Mouse (Mus musculus) lung, postnatal 0 days (tissue): ENCODE measurements at regions not wholly inside any gene's neighbourhood (a gene's known extent, or its start where the extent isn't known, plus 50 kb on each side); places are given as distances from the start of the nearest gene placed in this dataset.

Source experiments
- CTCF ChIP-seq: IDR thresholded peaks from 2 replicates; pipeline ENCODE4 v1.5.1; 2016; ENCODE audit warnings: antibody characterized with exemption, mild to moderate bottlenecking
- EP300 ChIP-seq: IDR thresholded peaks from 2 replicates; pipeline ENCODE4 v1.6.1; 2016; ENCODE audit warnings: antibody characterized with exemption, mild to moderate bottlenecking, control low read depth

DNA sequence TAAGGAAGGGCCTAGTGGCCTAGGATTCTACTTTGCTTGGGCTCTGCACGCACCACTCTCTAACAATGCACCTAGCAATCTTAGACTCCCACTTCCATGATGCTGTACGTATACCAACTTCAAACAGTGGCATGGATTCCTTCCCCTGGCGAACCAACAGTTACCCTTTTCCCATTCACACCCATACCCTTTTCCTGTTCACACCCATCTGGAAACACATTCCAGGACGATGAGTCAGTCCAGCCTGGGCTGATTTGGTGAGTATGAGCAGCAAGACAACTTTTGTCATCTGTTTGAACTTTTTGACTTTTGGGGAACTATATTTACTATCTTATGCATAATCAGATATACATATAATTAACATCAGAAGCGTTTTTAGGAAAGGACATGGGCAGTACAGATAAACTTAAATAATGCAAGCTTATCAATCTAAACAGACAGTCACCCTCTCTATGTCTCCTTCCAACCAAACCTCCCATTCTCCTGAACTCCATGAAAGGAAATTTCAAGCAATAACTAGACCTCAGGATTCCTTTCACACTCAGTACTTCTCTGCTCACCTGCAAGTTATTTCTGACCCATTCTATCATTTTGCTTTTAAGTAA, 1152.7 kb downstream of the 9330182O14Rik start:
- TF ChIP-seq CTCF (no peak), EP300 (no peak)
